Mouse (Mus musculus): ENCODE data around the gene Pfkl.
A peak's percentile ranks its signal among the peaks of the same experiment; 100 is the strongest.
"Not testable (repeated sequence)": the region's sequence is repeated elsewhere in the genome, so short reads cannot be mapped to it uniquely, and the experiment has no call there.

The Pfkl gene

DNA sequence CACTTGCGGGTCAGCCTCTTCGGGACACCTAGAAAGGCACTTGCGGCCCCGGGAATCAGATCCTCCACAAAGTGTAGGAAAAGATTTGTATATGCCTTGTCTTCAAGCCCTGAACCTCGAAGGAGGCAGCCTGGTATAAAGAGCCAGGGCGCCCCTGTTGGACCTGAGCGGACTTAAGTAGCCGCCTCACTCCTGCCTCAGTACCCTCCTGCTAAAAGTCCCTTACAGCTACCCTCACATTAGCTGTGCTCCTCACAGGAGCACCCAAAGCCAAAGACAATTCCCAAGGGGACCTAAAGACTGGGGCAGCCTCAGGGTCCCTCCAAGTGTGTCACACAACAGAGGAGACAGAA, 39.9 kb downstream of the Pfkl start:
- DNase-seq, result no peak

DNA sequence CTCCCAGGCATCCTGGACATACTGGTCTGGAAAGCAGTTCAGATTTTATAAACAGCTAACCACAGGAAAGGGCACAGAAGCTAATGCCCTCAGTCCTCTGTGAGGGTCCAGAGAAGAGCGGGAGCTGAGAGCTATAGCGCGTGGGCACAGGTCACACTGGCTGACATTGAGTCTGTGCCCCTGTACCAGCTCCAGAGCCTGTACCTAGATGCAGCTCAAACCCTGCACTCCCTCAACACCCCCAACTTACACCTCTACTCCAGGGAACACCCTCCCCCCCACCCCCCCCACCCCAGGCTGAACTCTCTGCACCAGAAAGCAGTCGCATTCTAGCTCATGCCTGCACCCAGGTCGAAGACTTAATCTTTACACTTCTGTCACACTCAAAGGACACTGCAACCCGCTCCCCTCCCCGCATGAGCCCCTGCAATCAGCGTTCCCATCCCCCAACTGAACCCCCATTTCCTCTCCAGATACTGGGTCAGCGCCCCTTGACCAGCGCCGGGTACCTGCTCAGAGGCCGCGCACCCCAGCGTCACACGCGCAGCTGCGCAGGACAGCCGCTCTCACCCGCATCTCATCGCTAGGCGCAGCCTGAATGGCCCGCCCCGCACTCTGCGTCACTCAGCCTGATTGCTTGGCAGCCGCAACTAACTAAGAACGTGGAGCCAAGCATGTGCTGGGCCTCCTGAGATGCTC, 40.5 kb downstream of the Pfkl start:
- DNase-seq, result peak; percentile 37 to 58

DNA sequence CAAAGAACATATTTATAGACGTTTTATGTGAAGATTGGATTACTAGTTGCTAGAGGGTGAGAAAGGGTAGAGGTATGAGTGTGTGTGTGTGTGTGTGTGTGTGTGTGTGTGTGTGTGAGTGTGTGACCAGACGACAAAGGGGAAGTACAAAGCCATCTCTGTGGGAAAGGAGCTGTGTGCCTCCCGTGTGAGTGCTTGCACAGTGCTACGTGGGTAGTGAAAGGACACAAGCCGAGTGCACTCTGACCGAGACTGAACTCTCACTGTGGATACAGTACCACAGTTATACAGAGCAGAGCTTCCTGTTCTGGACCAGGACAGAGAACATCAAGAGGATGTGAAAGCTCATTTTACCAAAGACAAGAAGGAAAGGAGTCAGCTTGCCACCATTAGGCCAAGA, 45.9 kb downstream of the Pfkl start:
- DNase-seq, result peak in 1 of 2 experiments; percentile 28

DNA sequence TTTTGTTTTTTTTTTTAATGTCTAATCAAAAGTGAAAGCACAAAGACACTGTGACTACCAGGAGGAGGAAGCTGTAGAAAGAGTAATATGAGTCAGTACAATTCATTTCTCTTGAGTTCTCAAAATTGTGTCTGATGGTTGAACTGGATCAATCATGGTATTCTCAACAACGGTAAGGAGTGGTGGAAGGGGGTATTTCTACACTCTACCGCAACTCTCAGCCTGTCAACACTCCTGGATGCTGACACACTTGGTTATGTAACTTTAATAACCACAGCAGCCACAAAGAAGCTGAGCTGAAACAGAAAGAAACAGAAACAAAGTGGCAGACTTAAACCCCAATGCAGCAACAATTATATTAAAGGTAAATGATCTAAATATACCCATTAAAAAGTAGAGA, 47.2 kb downstream of the Pfkl start:
- no peak for DNase-seq

- DNase-seq, result not testable (repeated sequence)
These were observed 59.4 kb downstream of the Pfkl start for GRCm38 (mm10) chr10:77950468-77950867.

- DNase-seq, result no peak
These were observed 70.2 kb downstream of the Pfkl start for GRCm38 (mm10) chr10:77939685-77940084.

Measured in spleen, adult 18-20 months (tissue).